Mouse (Mus musculus): ENCODE results near the gene Cyp26a1.

Cyp26a1 gene

DNA sequence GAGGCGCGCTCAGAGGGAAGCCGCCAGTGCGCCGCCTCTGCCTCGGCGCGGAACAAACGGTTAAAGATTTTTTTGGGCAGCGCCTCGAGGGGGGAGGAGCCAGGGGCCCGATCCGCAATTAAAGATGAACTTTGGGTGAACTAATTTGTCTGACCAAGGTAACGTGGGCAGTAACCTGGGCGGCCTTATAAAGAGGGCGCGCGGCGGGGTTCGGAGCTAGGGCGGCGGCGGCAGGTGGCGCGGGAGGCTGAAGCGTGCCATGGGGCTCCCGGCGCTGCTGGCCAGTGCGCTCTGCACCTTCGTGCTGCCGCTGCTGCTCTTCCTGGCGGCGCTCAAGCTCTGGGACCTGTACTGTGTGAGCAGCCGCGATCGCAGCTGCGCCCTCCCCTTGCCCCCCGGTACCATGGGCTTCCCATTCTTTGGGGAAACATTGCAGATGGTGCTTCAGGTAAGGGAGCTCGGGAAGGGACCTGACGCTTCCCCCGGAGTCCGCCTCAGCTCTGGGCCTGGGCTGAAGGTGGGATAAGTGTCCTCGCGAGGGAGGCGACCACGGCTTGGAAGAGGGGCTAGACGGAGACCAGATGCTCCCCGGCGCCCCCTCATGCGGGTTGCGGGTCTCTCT lies at the start of gene Cyp26a1:
Gene Cyp26a1 (plus strand): TSS at position 148 of the 622 bp plus-strand sequence.
- no peak for DNase-seq (ENCODE audit: low read depth, low spot score)

DNA sequence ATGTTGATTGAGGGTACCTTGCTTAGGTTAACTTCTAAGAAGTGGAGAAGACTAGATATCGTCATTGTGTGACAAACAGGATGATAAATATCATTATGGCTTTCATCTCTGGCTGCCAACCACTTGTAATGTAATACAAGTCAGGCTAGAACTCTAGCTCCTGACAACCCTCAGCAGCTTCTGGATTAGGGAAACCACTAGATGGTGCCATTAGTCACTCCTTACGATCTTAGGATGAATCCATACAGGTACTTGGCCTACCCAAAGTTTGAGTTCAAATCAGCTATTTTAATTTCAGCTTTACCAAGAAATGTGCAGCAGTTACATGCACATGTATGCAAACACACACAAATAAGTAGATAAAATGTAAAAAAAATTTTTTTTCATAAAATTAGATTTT lies 49.6 kb upstream of the Cyp26a1 start:
- DNase-seq (ENCODE audit: low read depth, low spot score): no peak

DNA sequence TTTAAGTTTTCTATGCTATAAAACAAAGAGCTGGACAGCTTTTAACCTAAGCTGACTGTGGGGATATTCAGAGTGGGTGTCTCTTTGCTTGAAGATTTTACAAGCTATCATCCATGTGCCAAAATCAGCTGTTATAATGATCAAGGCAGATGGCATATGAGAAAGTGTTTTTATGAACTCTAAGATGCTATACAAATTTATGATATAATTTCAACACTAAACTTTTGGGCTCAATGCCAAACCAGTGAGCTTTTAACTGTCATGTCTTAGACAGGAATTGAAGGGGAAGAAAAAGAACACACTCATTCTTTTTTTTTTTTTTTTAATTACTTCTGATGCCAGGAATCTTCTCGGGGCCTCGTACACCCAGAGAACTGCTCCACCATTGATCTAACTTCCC lies 47.1 kb upstream of the Cyp26a1 start:
- DNase-seq (ENCODE audit: low read depth, low spot score): no peak

DNA sequence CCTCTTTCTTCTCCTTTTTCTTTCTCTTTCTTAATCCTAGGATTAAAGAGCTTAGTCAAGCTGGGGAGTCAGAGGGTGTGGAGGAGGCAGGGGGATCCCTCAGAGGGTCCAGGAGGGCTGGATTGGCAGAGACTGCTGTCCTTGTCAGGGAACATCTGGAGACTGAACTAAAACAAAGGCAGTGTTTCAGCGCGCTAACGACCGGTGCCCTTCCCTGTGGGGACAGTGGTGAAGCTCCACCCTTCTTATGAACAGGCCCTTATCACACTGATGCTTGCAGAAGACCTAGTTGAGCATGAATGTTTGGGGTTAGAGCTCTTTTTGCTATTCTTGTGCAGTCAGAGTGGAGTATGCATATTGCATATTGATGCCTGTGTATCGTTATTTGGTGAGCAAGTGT lies 43.6 kb upstream of the Cyp26a1 start:
- DNase-seq (ENCODE audit: low read depth, low spot score): no peak

DNA sequence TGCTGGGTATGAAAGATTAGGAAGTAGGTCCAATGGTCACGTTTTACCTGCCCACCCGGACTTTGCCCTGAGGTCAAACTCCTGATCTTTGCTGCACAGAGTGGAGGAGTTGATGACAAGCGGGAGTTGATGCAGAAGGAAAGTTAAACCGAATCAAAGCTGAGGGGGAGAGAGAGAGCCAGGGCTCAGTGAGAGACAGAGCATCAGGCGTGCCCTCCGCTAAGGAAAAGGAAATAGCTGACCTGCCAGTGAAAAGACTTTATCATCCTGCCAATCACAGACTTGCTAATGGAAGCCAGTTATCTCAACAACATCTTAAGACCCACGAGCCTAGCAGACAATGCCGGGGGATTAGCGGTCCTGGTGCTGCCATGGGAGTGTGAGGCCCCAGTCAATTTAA lies 41.2 kb upstream of the Cyp26a1 start:
- DNase-seq (ENCODE audit: low read depth, low spot score): no peak

DNA sequence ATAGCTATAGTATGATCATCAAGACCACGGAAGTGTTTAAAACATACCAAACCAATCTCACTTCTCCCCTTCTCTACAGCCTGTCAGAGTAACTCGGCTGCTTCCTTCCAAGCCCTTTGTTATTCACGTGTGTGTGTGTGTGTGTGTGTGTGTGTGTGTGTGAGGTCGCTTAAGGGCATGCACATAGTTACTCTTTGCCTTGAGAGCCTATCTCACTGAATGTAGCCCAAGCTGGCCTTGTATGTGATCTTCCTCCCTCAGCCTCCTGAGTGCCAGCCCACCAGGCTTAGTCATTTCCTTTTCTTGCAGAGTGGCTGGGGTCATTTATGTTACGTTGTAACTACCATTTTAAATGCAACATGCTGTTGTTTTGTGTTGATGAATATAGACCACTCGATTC lies 32.3 kb upstream of the Cyp26a1 start:
- no peak for DNase-seq (ENCODE audit: low read depth, low spot score)

DNA sequence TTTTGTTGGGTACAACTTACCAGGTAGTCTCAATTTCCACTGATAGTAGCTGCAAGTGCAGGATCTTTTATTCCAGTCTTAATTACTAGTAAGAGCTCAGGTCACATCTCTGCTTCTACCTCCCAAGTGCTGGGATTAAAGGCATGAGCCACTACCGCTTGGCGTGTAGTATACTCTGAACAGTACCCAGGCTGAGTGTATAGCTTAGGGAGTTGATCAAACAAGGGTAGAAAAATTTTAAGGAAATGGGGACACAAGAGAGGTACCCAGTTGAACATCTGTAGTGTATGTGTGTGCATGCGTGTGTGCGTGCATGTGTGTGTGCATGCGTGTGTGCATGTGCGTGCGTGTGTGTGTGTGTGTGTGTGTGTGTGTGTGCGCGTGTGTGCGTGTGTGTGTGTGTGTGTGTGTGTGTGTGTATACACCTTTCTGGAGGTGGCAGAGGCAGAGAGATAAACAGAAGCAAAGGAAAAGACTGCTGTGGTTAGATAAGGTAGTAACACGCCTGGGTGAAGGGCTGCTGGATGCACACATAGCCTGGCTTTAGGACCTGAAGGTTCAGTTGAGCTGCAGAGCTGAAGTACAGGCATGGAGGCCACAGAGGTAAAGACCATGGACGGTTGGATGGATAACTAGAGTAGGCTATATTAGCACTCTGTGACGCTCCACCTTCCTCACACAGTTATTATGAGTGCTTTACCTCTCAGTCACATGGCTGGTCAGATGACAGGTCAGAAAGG lies 29.6 kb upstream of the Cyp26a1 start:
- DNase-seq (ENCODE audit: low read depth, low spot score): no peak

DNA sequence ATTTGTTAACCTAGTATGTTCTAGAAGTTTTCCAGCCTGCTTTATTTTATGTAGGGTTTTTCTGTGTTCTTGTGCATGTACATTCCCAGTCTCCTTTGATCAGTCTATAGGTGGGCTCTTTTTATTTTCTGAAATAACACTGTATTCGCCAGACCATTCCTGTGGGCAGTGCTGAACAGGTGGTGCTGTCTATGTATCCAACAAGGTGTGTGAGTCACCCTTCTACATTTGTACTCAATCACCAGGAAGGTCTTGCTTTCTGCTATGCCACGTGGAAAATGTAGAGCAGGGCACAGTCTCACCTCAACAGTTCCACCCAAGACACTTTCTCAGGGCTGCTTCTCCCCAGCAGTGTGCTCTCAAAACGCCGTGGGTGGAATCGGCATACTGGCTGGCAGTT lies 28.9 kb upstream of the Cyp26a1 start:
- no peak for DNase-seq (ENCODE audit: low read depth, low spot score)

DNA sequence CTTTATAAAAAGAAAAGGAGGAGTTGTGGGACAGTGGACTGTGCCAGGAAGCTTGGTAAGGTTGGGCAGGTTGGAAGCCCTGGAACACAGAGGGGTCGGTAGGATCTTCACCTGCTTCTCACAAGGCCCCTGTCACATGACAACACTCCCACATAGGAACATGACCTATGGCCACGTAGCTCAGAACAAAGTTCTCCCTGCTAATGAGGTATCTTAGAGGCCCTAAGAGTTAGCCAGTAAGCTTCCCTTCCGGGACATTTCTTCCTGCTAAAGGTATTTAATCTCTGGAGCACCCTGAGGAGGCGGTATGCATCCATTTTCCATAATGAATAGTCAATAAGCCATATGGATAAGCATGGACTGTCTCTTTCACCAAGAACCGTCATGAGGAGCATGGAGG lies 28.1 kb upstream of the Cyp26a1 start:
- DNase-seq (ENCODE audit: low read depth, low spot score): no peak

DNA sequence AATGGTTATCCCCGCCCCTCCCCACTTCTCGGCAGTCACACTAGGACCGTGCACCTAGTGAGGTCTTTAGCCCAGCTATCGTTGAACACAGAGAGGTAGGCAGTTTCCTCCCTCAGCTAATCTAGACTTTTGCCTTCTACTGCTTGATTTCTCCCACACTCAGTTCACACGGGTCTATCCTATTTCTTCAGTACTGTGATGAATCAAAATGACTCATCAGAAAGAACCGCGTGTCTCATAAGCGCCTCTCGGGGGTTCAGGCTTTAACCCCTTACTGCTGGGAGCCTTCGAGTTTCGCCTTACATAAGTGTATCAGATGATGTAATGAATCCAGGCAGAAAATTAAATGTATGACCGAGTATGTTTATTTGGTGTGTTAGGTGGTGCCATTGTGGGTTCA lies 24.2 kb upstream of the Cyp26a1 start:
- DNase-seq (ENCODE audit: low read depth, low spot score): no peak

DNA sequence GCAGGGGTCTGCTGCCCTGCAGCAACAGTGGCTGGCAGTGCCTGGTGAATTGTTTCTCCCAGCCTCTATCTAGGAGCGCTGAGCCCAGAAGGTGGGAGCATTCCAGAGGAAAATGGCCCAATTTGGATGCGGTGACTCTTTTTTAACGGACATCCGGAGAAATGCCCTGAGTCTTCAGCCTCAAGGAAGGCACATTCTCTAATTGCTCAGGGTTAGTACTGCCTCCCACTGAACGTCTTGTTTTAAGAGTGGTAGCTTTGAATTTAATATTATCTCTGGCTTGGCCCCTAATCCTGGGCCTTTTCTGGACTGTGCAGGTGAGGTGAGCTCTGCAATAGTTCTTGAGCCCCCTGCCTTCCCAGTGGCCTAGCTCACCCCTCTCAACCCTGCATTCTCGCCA lies 12.3 kb upstream of the Cyp26a1 start, which contains the start of gene Cyp26c1:
Gene Cyp26c1 (plus strand): TSS at position 301 of the 400 bp plus-strand sequence.
- DNase-seq (ENCODE audit: low read depth, low spot score): no peak

DNA sequence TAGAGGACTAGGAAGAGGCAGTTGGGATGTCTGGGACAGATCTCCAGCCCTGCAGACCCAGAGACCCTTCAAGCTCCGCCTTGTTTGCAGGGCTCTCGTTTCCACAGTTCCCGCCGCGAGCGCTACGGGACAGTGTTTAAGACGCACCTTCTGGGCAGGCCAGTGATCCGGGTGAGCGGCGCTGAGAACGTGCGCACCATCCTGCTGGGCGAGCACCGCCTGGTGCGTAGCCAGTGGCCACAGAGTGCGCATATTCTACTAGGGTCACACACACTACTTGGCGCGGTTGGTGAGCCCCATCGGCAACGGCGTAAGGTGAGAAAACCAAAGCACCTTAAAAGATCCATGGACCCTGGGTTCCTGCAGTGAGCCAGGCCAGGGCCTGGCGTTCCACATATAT lies 11.3 kb upstream of the Cyp26a1 start:
- no peak for DNase-seq (ENCODE audit: low read depth, low spot score)

DNA sequence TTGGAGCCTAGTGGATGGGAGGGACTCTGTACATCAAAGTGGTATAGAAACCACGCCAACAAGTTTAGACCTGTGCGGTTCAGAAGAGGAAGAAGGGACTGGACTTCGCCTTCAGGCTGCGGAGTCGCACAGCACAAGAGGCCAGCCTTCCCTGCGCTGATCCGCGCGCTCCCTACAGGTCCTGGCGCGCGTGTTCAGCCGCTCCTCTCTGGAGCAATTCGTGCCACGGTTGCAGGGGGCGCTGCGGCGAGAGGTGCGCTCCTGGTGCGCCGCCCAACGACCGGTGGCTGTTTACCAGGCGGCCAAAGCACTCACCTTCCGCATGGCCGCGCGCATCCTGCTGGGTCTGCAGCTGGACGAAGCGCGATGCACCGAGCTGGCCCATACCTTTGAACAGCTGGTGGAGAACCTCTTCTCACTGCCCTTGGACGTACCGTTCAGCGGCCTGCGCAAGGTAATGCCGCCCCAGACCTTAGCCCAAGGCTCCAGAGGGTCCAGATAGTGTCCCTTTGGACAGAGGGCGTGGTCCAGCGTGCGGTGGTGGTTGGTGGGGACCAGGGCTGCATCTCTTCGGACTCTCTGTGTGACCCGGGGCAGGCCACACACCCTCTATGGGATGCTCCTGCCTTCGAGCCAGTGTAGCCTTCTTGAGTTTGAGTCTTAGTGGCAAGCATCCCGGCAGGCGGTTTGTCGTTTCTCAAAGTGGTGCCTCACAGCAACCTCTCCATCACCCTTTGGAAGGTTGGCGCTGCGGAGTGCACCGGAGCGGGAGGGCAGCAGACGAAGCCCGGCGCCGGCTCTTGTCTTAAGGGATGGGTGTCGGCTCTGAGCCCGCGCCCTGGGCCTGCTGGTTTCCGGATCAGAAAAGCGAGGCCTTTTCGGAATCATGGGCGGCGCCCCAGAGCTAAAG lies 10.4 kb upstream of the Cyp26a1 start:
- no peak for DNase-seq (ENCODE audit: low read depth, low spot score)

DNA sequence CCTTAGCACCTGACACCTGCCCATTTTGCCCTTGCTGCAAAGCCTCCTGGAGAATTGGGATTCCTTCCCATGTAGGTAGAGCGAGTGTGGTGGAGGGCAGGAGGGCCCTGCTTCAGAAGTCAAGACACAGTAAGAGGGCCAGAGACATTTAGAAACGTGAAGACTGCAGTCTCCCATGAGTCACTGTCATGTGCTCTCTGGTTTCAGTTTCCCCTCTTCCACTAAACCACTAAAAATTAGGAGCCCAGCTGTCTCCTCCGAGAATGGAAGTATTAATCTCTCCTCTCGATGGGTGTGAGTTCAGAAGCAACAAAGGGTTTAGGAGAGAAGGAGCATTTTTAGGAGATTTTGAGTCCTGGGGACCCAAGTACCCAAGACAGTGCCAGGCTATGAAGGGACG lies 8.1 kb upstream of the Cyp26a1 start:
- no peak for DNase-seq (ENCODE audit: low read depth, low spot score)

DNA sequence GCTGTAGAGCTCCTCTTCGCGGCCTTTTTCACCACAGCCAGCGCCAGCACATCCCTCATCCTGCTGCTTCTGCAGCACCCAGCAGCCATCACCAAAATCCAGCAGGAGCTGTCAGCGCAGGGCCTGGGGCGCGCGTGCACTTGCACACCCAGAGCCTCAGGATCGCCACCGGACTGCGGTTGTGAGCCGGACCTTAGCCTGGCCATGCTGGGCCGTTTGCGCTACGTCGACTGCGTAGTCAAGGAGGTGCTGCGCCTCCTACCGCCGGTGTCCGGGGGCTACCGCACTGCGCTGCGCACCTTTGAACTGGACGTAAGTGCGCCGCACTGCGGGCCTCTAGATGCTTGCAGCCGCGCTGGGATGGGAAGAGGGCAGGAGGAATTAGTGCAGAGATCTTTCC lies 6.9 kb upstream of the Cyp26a1 start:
- DNase-seq (ENCODE audit: low read depth, low spot score): no peak

DNA sequence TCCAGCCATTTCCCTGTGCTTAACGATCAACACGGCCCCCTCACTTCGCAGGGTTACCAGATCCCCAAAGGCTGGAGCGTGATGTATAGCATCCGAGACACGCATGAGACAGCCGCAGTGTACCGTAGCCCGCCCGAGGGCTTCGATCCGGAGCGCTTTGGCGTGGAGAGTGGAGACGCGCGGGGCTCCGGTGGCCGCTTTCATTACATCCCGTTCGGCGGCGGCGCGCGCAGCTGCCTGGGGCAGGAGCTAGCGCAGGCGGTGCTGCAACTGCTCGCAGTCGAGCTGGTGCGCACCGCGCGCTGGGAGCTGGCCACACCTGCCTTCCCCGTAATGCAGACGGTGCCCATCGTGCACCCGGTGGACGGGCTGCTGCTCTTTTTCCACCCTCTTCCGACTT lies 4.7 kb upstream of the Cyp26a1 start:
- no peak for DNase-seq (ENCODE audit: low read depth, low spot score)

DNA sequence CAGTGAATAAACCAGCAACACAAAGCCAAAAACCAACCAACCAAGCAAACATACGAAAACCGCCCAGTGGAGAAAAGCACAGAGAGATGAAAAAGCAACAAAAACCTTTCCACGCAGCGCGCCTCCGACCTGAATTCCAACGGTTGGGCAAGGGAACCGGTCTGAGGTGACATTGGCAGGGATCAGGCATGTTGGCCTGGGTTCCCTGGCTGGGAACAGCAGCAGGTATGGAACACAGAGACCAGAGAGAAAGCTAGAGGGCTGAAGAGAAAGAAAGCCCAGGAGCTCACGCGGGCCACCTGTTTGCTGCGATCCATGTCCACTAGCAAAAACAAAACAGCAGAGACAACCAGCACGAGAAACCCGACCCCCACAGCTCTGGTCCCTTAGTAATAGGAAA lies 2.5 kb upstream of the Cyp26a1 start:
- no peak for DNase-seq (ENCODE audit: low read depth, low spot score)

DNA sequence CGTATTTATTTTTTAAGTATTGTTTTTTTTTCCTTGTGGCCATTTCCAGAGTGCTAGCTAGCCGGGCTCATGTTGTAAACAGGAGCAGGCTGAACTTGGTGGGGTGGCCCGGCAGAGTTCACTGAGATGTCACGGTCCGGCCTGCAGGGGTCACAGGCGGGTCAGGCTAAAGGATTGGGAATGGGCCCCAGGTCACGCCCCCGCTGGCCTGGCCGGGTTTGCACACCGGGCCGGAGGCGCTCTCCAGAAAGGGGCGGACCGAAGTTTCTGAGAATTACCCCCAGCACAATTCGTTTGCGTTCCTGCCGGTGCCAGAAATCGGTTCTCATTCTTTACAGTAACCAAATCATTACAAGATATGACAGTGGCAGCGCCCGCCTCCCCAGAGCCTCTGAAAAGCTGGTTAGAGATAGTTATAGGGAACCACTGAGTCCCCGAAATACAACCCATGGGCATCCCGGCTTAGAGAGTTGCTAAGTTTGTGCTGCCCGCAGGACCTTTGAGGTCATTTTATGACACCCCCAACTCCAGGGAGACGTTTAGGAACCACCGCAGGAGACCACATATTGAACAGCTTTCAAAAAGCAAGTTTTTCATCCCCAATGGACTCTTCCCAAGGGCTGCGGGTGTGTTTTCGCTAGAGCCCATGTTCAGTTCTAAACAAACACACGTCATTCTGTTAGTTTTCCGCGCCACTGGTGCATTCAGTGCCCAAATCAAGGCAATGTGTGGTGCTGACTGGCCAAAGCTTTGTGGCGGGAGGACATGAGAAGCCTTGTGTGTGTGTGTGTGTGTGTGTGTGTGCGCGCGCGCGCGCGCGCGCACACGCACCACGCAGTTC lies 1.6 kb upstream of the Cyp26a1 start:
- no peak for DNase-seq (ENCODE audit: low read depth, low spot score)

DNA sequence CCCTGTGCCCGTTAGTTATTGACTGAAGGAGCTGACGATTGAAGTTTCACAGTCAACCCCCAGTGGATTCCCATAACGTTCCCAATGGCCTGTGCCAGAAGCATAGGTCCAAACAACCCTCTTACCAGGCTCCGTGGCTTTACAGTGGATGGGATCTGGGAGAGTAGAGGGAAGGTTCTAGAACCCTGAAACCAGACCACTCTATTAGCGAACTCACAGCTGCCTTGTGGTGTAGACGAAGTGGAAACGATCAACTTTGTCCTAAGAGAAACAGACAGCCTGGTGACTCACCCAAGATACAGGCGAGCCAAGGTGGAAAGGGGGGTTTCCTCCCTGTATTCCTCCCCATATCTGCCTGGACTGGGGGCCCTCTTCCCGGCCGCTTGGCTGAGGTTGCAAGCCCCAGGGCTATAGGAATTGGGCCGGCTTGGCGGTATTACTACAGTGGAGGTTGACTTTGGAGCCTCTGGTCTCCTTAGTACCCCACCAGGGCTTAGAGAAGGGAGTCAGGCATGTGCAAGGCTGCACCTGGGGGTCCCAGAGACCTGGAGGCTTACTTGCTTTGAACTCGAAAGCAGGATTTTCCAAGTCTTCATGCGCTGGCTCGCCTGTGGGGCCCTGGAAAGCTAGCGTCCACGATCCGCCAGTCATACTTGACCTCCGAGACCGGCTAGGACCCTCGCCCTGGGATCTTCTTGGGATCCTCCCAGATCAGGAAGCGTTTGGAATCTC lies 829 bp upstream of the Cyp26a1 start:
- no peak for DNase-seq (ENCODE audit: low read depth, low spot score)

DNA sequence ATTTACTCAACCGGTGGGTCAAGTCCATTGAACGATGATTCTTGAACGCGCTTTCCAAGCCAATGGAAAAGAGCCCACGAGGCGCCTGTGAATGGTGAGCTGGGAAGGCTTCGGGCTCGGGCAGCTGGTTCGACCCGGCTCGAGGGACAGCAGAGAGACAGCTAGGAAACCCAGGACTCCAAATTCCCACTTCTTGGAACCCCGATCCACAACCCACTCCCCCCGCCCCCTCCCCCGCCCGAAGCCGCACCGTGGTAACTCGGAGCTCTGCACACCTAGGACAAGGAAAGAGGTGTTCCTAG lies 312 bp upstream of the Cyp26a1 start:
- no peak for DNase-seq (ENCODE audit: low read depth, low spot score)
